Mouse (Mus musculus) lung, postnatal 0 days (tissue): ENCODE measurements around the gene Gpd2. TPM values are rescaled to one million over a fixed set of nuclear protein-coding genes. Genes with fewer than 3 reads are reported as not detected.

Experiments
- ATAC-seq: fragments of 200-750 bp; cut with Nextera tagmentation; 2 replicates; pipeline ENCODE4 v1.8.0; 2017; ENCODE audit warnings: moderate library complexity
- DNase-seq: peaks from one replicate; pipeline ENCODE4 v3.0.0-alpha.2; 2016; ENCODE audit warnings: low spot score
- H3K27ac ChIP-seq: fragments of 300-500 bp; sonication (generic); 2 replicates; pipeline ENCODE4 v1.5.1; 2014; ENCODE audit warnings: antibody characterized with exemption, mild to moderate bottlenecking, low read length, mixed read lengths
- H3K27me3 ChIP-seq: fragments of 300-500 bp; sonication (generic); replicated peaks from 2 replicates; pipeline ENCODE4 v1.6.1; 2014; ENCODE audit warnings: low read length, mixed read lengths; ENCODE audit not compliant: insufficient read depth
- H3K36me3 ChIP-seq: fragments of 300-500 bp; sonication (generic); 2 replicates; pipeline ENCODE4 v1.6.1; 2014; ENCODE audit warnings: low read length, mixed read lengths; ENCODE audit not compliant: insufficient read depth
- H3K4me1 ChIP-seq: fragments of 300-500 bp; sonication (generic); 2 replicates; pipeline ENCODE4 v1.6.1; 2014; ENCODE audit warnings: antibody characterized with exemption, low read depth, low read length, mixed read lengths; ENCODE audit not compliant: insufficient read depth
- H3K4me2 ChIP-seq: fragments of 300-500 bp; sonication (generic); replicated peaks from 2 replicates; pipeline ENCODE4 v1.6.1; 2014; ENCODE audit warnings: low read depth, mild to moderate bottlenecking, low read length, moderate library complexity, mixed read lengths
- H3K4me3 ChIP-seq: fragments of 300-500 bp; sonication (generic); 2 replicates; pipeline ENCODE4 v1.5.1; 2014; ENCODE audit warnings: low read depth, low read length
- H3K9ac ChIP-seq: fragments of 300-500 bp; sonication (generic); replicated peaks from 2 replicates; pipeline ENCODE4 v1.6.1; 2014; ENCODE audit warnings: low read depth, mild to moderate bottlenecking
- H3K9me3 ChIP-seq: fragments of 300-500 bp; sonication (generic); 2 replicates; pipeline ENCODE4 v1.6.1; 2016; ENCODE audit warnings: low read length, mixed read lengths
- CTCF ChIP-seq: IDR thresholded peaks from 2 replicates; pipeline ENCODE4 v1.5.1; 2016; ENCODE audit warnings: antibody characterized with exemption, mild to moderate bottlenecking
- EP300 ChIP-seq: IDR thresholded peaks from 2 replicates; pipeline ENCODE4 v1.6.1; 2016; ENCODE audit warnings: antibody characterized with exemption, mild to moderate bottlenecking, control low read depth
- WGBS: fragments of 180-500 bp; shearing (Covaris S2); extraction: QIAGEN DNeasy Blood & Tissue Kit; methylation state at CpG from one replicate; pipeline ENCODE4 v1.1.7; 2014; 5-methylcytosine and 5-hydroxymethylcytosine counted together
- polyA plus RNA-seq: library from polyadenylated mRNA; unstranded; fragments of >200 nt; fragmentation: Nextera tagmentation; extraction: Ambion mirVana; gene quantifications from 2 replicates; pipeline ENCODE4 v1.2.1, GENCODE M21; 2015

The Gpd2 gene
- polyA plus RNA-seq, 1 experiment from 2014 or later, result 12.9 TPM

- Histone ChIP-seq H3K27me3 (no peaks in the 10 kb centered on the region), H3K36me3 (no peaks in the 10 kb centered on the region), H3K9ac (no peak overlapping the region), H3K9me3 (no peaks in the 10 kb centered on the region), H3K4me3 (no peak overlapping the region), H3K4me2 (no peak overlapping the region), H3K4me1 (no peaks in the 10 kb centered on the region), H3K27ac (no peak overlapping the region)
- no peak for ATAC-seq
- TF ChIP-seq CTCF (no peak), EP300 (no peak)
- 70% methylated on average over 11 of the region's 11 CpGs for WGBS
- no peak for DNase-seq
These were observed 17.8 kb downstream of the Gpd2 start for GRCm38 (mm10) chr2:57255153-57255670.

GRCm38 (mm10) chr2:57255836-57256235 is 18.4 kb downstream of the Gpd2 start:
- no peak for DNase-seq
- Histone ChIP-seq H3K9ac (no peak overlapping the region), H3K4me3 (no peak overlapping the region), H3K4me1 (no peaks in the 10 kb centered on the region), H3K27ac (no peak overlapping the region), H3K9me3 (no peaks in the 10 kb centered on the region), H3K36me3 (no peaks in the 10 kb centered on the region), H3K4me2 (no peak overlapping the region), H3K27me3 (no peaks in the 10 kb centered on the region)
- no peak for ATAC-seq
- no peak for TF ChIP-seq EP300
- TF ChIP-seq CTCF, result no peak
- 53% methylated on average over 3 of the region's 3 CpGs for WGBS

- DNase-seq, result peak; percentile 24
- WGBS, result 29% methylated on average over 6 of the region's 6 CpGs
These were observed 19.0 kb downstream of the Gpd2 start for GRCm38 (mm10) chr2:57256459-57256858.

GRCm38 (mm10) chr2:57261286-57262077 is 24.0 kb downstream of the Gpd2 start:
- no peak overlapping the region for H3K27ac ChIP-seq
- H3K4me1 ChIP-seq, result no peaks in the 10 kb centered on the region

More at GRCm38 (mm10) chr2:57256459-57256858, 19.0 kb downstream of the Gpd2 start:
- no peaks in the 10 kb centered on the region for H3K4me1 ChIP-seq
- H3K27me3 ChIP-seq, result no peaks in the 10 kb centered on the region
- TF ChIP-seq CTCF, result no peak
- TF ChIP-seq EP300, result no peak
- H3K4me2 ChIP-seq, result no peak overlapping the region
- H3K36me3 ChIP-seq, result no peaks in the 10 kb centered on the region
- H3K9ac ChIP-seq, result no peak overlapping the region
- no peak overlapping the region for H3K27ac ChIP-seq
- H3K9me3 ChIP-seq, result no peaks in the 10 kb centered on the region
- peak; percentile 41 for ATAC-seq
- no peak overlapping the region for H3K4me3 ChIP-seq

GRCm38 (mm10) chr2:57263431-57263830 is 26.0 kb downstream of the Gpd2 start:
- no peak overlapping the region for H3K4me2 ChIP-seq
- H3K27me3 ChIP-seq, result no peaks in the 10 kb centered on the region
- no peak overlapping the region for H3K9ac ChIP-seq
- no peak for DNase-seq
- WGBS, result 88% methylated on average over 1 of the region's 1 CpGs
- TF ChIP-seq EP300 (no peak), CTCF (no peak)
- ATAC-seq, result no peak
- H3K36me3 ChIP-seq, result no peaks in the 10 kb centered on the region
- H3K4me3 ChIP-seq, result no peak overlapping the region
- no peak overlapping the region for H3K27ac ChIP-seq
- no peaks in the 10 kb centered on the region for H3K4me1 ChIP-seq
- H3K9me3 ChIP-seq, result no peaks in the 10 kb centered on the region

More at GRCm38 (mm10) chr2:57261286-57262077, 24.0 kb downstream of the Gpd2 start:
- TF ChIP-seq CTCF, result no peak
- no peak for TF ChIP-seq EP300
- Histone ChIP-seq H3K4me2 (no peak overlapping the region), H3K27me3 (no peaks in the 10 kb centered on the region), H3K36me3 (no peaks in the 10 kb centered on the region), H3K4me3 (no peak overlapping the region), H3K9ac (no peak overlapping the region), H3K9me3 (no peaks in the 10 kb centered on the region)
- 77% methylated on average over 8 of the region's 8 CpGs for WGBS
- DNase-seq (no peak), ATAC-seq (no peak)

GRCm38 (mm10) chr2:57264912-57265311 is 27.5 kb downstream of the Gpd2 start:
- WGBS, result 77% methylated on average over 7 of the region's 7 CpGs
- Histone ChIP-seq H3K4me3 (no peak overlapping the region), H3K9ac (no peak overlapping the region), H3K27ac (no peak overlapping the region), H3K27me3 (no peaks in the 10 kb centered on the region), H3K4me2 (no peak overlapping the region), H3K9me3 (no peaks in the 10 kb centered on the region), H3K36me3 (no peaks in the 10 kb centered on the region), H3K4me1 (no peaks in the 10 kb centered on the region)
- no peak for ATAC-seq
- DNase-seq, result no peak
- no peak for TF ChIP-seq EP300
- no peak for TF ChIP-seq CTCF
